Mouse (Mus musculus): ENCODE data around the gene Camk2d. TPM values are rescaled to one million over a fixed set of nuclear protein-coding genes. Genes with fewer than 3 reads are reported as not detected.
A peak's percentile ranks its signal among the peaks of the same experiment; 100 is the strongest.

The Camk2d gene
- polyA plus RNA-seq, 1 experiment from 2014 or later: 36.6 TPM

GRCm38 (mm10) chr3:126834641-126835167, 238.6 kb downstream of the Camk2d start:
- no peak overlapping the region for H3K27ac ChIP-seq (ENCODE audit: low read length)
- H3K9me3 ChIP-seq (ENCODE audit: low read length): no peaks in the 10 kb centered on the region
- no peak for DNase-seq (ENCODE audit: low spot score)
- ATAC-seq: no peak
- no peaks in the 10 kb centered on the region for H3K4me1 ChIP-seq (ENCODE audit: insufficient read depth, low read depth, low read length)
- no peaks in the 10 kb centered on the region for H3K36me3 ChIP-seq (ENCODE audit: insufficient read depth, low read length)
- no peak overlapping the region for H3K9ac ChIP-seq (replicated peaks; ENCODE audit: low read depth)
- H3K4me3 ChIP-seq (ENCODE audit: low read depth, low read length): no peak overlapping the region
- no peaks in the 10 kb centered on the region for H3K27me3 ChIP-seq (replicated peaks; ENCODE audit: insufficient read depth, low read length)
- no peak overlapping the region for H3K4me2 ChIP-seq (replicated peaks; ENCODE audit: low read depth, low read length)
- WGBS: 83% methylated on average over 5 of the region's 5 CpGs
- no peak for TF ChIP-seq CTCF (IDR thresholded peaks at IDR 0.05)
- TF ChIP-seq EP300 (IDR thresholded peaks at IDR 0.05): no peak

GRCm38 (mm10) chr3:126842780-126843179, 246.7 kb downstream of the Camk2d start:
- TF ChIP-seq CTCF (IDR thresholded peaks at IDR 0.05) (peak; percentile 54; the same call in 1 of the 2 replicates), EP300 (IDR thresholded peaks at IDR 0.05) (peak; percentile 71)
- H3K27me3 ChIP-seq (replicated peaks; ENCODE audit: insufficient read depth, low read length): no peaks in the 10 kb centered on the region
- H3K9ac ChIP-seq (replicated peaks; ENCODE audit: low read depth): no peak overlapping the region
- H3K4me1 ChIP-seq (ENCODE audit: insufficient read depth, low read depth, low read length): no peaks in the 10 kb centered on the region
- H3K4me2 ChIP-seq (replicated peaks; ENCODE audit: low read depth, low read length): no peak overlapping the region
- H3K4me3 ChIP-seq (ENCODE audit: low read depth, low read length): no peak overlapping the region
- no peaks in the 10 kb centered on the region for H3K9me3 ChIP-seq (ENCODE audit: low read length)
- WGBS: 26% methylated on average over 9 of the region's 9 CpGs
- no peaks in the 10 kb centered on the region; the same call in 1 of the 2 replicates for H3K36me3 ChIP-seq (ENCODE audit: insufficient read depth, low read length)
- peak; percentile 38; the same call in 1 of the 2 replicates for ATAC-seq
- peak; percentile 72 for DNase-seq (ENCODE audit: low spot score)
- H3K27ac ChIP-seq (ENCODE audit: low read length): no peak overlapping the region

GRCm38 (mm10) chr3:126844809-126845208, 248.7 kb downstream of the Camk2d start:
- H3K27me3 ChIP-seq (replicated peaks; ENCODE audit: insufficient read depth, low read length): no peaks in the 10 kb centered on the region
- H3K9me3 ChIP-seq (ENCODE audit: low read length): no peaks in the 10 kb centered on the region
- H3K36me3 ChIP-seq (ENCODE audit: insufficient read depth, low read length): no peaks in the 10 kb centered on the region; the same call in 1 of the 2 replicates
- H3K4me1 ChIP-seq (ENCODE audit: insufficient read depth, low read depth, low read length): no peaks in the 10 kb centered on the region
- 75% methylated on average over 7 of the region's 7 CpGs for WGBS
- no peak overlapping the region for H3K4me2 ChIP-seq (replicated peaks; ENCODE audit: low read depth, low read length)
- peak; percentile 73 for DNase-seq (ENCODE audit: low spot score)
- ATAC-seq: peak; percentile 82
- H3K4me3 ChIP-seq (ENCODE audit: low read depth, low read length): no peak overlapping the region
- TF ChIP-seq EP300 (IDR thresholded peaks at IDR 0.05) (peak; percentile 92), CTCF (IDR thresholded peaks at IDR 0.05) (no peak)
- no peak overlapping the region for H3K9ac ChIP-seq (replicated peaks; ENCODE audit: low read depth)
- no peak overlapping the region for H3K27ac ChIP-seq (ENCODE audit: low read length)

- Histone ChIP-seq H3K27ac (ENCODE audit: low read length) (no peak overlapping the region), H3K36me3 (ENCODE audit: insufficient read depth, low read length) (no peaks in the 10 kb centered on the region), H3K4me3 (ENCODE audit: low read depth, low read length) (no peak overlapping the region), H3K4me1 (ENCODE audit: insufficient read depth, low read depth, low read length) (no peaks in the 10 kb centered on the region), H3K4me2 (replicated peaks; ENCODE audit: low read depth, low read length) (no peak overlapping the region), H3K9ac (replicated peaks; ENCODE audit: low read depth) (no peak overlapping the region), H3K9me3 (ENCODE audit: low read length) (no peaks in the 10 kb centered on the region), H3K27me3 (replicated peaks; ENCODE audit: insufficient read depth, low read length) (no peaks in the 10 kb centered on the region)
- WGBS: 95% methylated on average over 1 of the region's 1 CpGs
- DNase-seq (ENCODE audit: low spot score) (no peak), ATAC-seq (no peak)
- TF ChIP-seq EP300 (IDR thresholded peaks at IDR 0.05) (no peak), CTCF (IDR thresholded peaks at IDR 0.05) (no peak)
Observed at GRCm38 (mm10) chr3:126848081-126848480, 252.0 kb downstream of the Camk2d start.

GRCm38 (mm10) chr3:126860442-126860841, 264.3 kb downstream of the Camk2d start:
- no peaks in the 10 kb centered on the region for H3K36me3 ChIP-seq (ENCODE audit: insufficient read depth, low read length)
- no peak for ATAC-seq
- no peak for TF ChIP-seq EP300 (IDR thresholded peaks at IDR 0.05)
- TF ChIP-seq CTCF (IDR thresholded peaks at IDR 0.05): no peak
- H3K27ac ChIP-seq (ENCODE audit: low read length): no peak overlapping the region
- no peak for DNase-seq (ENCODE audit: low spot score)
- H3K9ac ChIP-seq (replicated peaks; ENCODE audit: low read depth): no peak overlapping the region
- no peaks in the 10 kb centered on the region for H3K4me1 ChIP-seq (ENCODE audit: insufficient read depth, low read depth, low read length)
- H3K9me3 ChIP-seq (ENCODE audit: low read length): no peaks in the 10 kb centered on the region
- no peak overlapping the region for H3K4me3 ChIP-seq (ENCODE audit: low read depth, low read length)
- no peaks in the 10 kb centered on the region for H3K27me3 ChIP-seq (replicated peaks; ENCODE audit: insufficient read depth, low read length)
- no peak overlapping the region for H3K4me2 ChIP-seq (replicated peaks; ENCODE audit: low read depth, low read length)

- Histone ChIP-seq H3K4me3 (ENCODE audit: low read depth, low read length) (no peak overlapping the region), H3K27ac (ENCODE audit: low read length) (no peak overlapping the region), H3K9ac (replicated peaks; ENCODE audit: low read depth) (no peak overlapping the region), H3K27me3 (replicated peaks; ENCODE audit: insufficient read depth, low read length) (no peaks in the 10 kb centered on the region), H3K4me1 (ENCODE audit: insufficient read depth, low read depth, low read length) (no peaks in the 10 kb centered on the region; the same call in 1 of the 2 replicates), H3K9me3 (ENCODE audit: low read length) (no peaks in the 10 kb centered on the region), H3K36me3 (ENCODE audit: insufficient read depth, low read length) (no peaks in the 10 kb centered on the region), H3K4me2 (replicated peaks; ENCODE audit: low read depth, low read length) (no peak overlapping the region)
- ATAC-seq (peak; percentile 94), DNase-seq (ENCODE audit: low spot score) (peak; percentile 90)
- TF ChIP-seq CTCF (IDR thresholded peaks at IDR 0.05) (no peak), EP300 (IDR thresholded peaks at IDR 0.05) (no peak)
- 57% methylated on average over 3 of the region's 3 CpGs for WGBS
Observed at GRCm38 (mm10) chr3:126869561-126869960, 273.5 kb downstream of the Camk2d start.
